Mouse (Mus musculus) kidney, postnatal 0 days (tissue): ENCODE measurements at regions not wholly inside any gene's neighbourhood (a gene's known extent, or its start where the extent isn't known, plus 50 kb on each side); places are given as distances from the start of the nearest gene placed in this dataset.

ENCODE experiments used
- ATAC-seq: fragments of 200-750 bp; cut with Nextera tagmentation; replicated peaks from 2 replicates; pipeline ENCODE4 v1.8.0; 2017; ENCODE audit warnings: low read depth, moderate number of reproducible peaks, moderate TSS enrichment, moderate library complexity; ENCODE audit not compliant: low FRiP score
- DNase-seq: peaks from one replicate; pipeline ENCODE4 v3.0.0-alpha.2; 2016; ENCODE audit warnings: low spot score
- H3K27ac ChIP-seq: fragments of 300-500 bp; sonication (generic); 2 replicates; pipeline ENCODE4 v1.5.1; 2014; ENCODE audit warnings: mild to moderate bottlenecking
- H3K27me3 ChIP-seq: fragments of 300-500 bp; sonication (generic); 2 replicates; pipeline ENCODE4 v1.6.1; 2014; ENCODE audit warnings: low read length, mixed read lengths; ENCODE audit not compliant: insufficient read depth
- H3K36me3 ChIP-seq: fragments of 300-500 bp; sonication (generic); 2 replicates; pipeline ENCODE4 v1.6.1; 2014; ENCODE audit warnings: low read length, mixed read lengths; ENCODE audit not compliant: insufficient read depth
- H3K4me1 ChIP-seq: fragments of 300-500 bp; sonication (generic); replicated peaks from 2 replicates; pipeline ENCODE4 v1.6.1; 2014; ENCODE audit warnings: antibody characterized with exemption, low read length, mixed read lengths; ENCODE audit not compliant: insufficient read depth
- H3K4me2 ChIP-seq: fragments of 300-500 bp; sonication (generic); 2 replicates; pipeline ENCODE4 v1.6.1; 2014; ENCODE audit warnings: mild to moderate bottlenecking, low read length, moderate library complexity, mixed read lengths
- H3K4me3 ChIP-seq: fragments of 300-500 bp; sonication (generic); replicated peaks from 2 replicates; pipeline ENCODE4 v1.5.1; 2014; ENCODE audit warnings: low read depth, low read length
- H3K9ac ChIP-seq: fragments of 300-500 bp; sonication (generic); 2 replicates; pipeline ENCODE4 v1.6.1; 2014; ENCODE audit warnings: low read depth, low read length
- H3K9me3 ChIP-seq: fragments of 300-500 bp; sonication (generic); replicated peaks from 2 replicates; pipeline ENCODE4 v1.6.1; 2016; ENCODE audit warnings: low read length, inconsistent platforms, mixed read lengths
- CTCF ChIP-seq: IDR thresholded peaks from 2 replicates; pipeline ENCODE4 v1.5.1; 2016; ENCODE audit warnings: antibody characterized with exemption, low read depth, mild to moderate bottlenecking, moderate library complexity
- WGBS: fragments of 180-500 bp; shearing (Covaris S2); extraction: QIAGEN DNeasy Blood & Tissue Kit; methylation state at CpG from one replicate; pipeline ENCODE4 v1.1.7; 2014; 5-methylcytosine and 5-hydroxymethylcytosine counted together

- 84% methylated on average over 2 of the region's 2 CpGs for WGBS
- DNase-seq (no peak), ATAC-seq (no peak)
- no peak overlapping the region for H3K4me3 ChIP-seq
- H3K4me1 ChIP-seq, result no peaks in the 10 kb centered on the region
- no peaks in the 10 kb centered on the region for H3K27me3 ChIP-seq
- TF ChIP-seq CTCF, result no peak
- H3K27ac ChIP-seq, result no peak overlapping the region
- no peaks in the 10 kb centered on the region for H3K9me3 ChIP-seq
- no peak overlapping the region for H3K4me2 ChIP-seq
- H3K36me3 ChIP-seq, result no peaks in the 10 kb centered on the region
- no peak overlapping the region for H3K9ac ChIP-seq
Measured at GRCm38 (mm10) chr1:13928679-13929078, 2164.4 kb downstream of the 4930444P10Rik start.

GRCm38 (mm10) chr1:13927964-13928363 is 2165.2 kb downstream of the 4930444P10Rik start:
- Histone ChIP-seq H3K36me3 (no peaks in the 10 kb centered on the region), H3K4me1 (no peaks in the 10 kb centered on the region), H3K27me3 (no peaks in the 10 kb centered on the region), H3K27ac (no peak overlapping the region), H3K9me3 (no peaks in the 10 kb centered on the region), H3K4me3 (no peak overlapping the region), H3K4me2 (no peak overlapping the region), H3K9ac (no peak overlapping the region)
- ATAC-seq, result no peak
- no peak for TF ChIP-seq CTCF
- DNase-seq, result no peak
- WGBS, result 48% methylated on average over 2 of the region's 2 CpGs

DNA sequence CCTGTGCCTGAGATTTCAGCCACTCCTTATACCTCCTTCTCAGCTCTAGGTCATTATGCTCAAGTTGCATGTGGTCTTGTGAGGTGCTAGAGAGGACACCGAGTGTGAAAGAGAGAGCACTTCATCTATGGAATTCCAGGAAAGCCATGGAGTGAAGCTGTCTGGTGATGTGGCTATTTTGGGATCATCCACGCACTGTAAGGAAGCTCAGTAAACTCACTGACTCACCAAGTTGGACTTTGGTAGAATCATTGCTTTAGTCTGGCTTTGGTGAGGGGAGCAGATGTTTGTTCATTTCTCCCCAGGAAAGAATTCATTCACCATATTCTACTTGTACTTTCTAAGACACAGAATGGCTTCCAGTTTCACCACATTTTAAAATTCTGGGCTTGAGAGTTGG is 2167.1 kb downstream of the 4930444P10Rik start:
- Histone ChIP-seq H3K4me1 (no peaks in the 10 kb centered on the region), H3K4me3 (no peak overlapping the region), H3K36me3 (no peaks in the 10 kb centered on the region), H3K4me2 (no peak overlapping the region), H3K27ac (no peak overlapping the region), H3K27me3 (no peaks in the 10 kb centered on the region), H3K9me3 (no peaks in the 10 kb centered on the region), H3K9ac (no peak overlapping the region)
- DNase-seq, result no peak
- TF ChIP-seq CTCF, result no peak
- WGBS, result 73% methylated on average over 2 of the region's 2 CpGs
- no peak for ATAC-seq

DNA sequence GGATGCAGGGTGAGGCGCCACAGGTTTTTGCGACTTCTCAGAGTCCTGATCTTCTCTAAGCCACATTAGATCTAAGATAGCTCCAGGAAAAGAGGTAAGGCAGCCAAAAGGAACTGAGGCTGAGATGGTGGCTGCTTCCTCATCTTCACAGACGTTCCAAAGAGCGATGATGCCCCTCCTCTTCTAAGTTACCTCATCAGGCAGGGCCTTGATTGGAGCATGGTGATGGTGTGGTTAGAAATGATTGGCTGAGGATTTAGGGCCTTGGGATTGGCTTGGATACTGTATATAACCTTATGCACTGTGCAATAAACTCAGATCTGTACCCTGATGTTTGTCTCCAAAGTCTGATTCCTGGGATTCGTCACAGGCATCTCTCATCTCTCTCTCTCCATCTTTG is 2177.9 kb downstream of the 4930444P10Rik start:
- H3K4me3 ChIP-seq, result no peak overlapping the region
- no peaks in the 10 kb centered on the region for H3K36me3 ChIP-seq
- DNase-seq (no peak), ATAC-seq (no peak)
- H3K4me2 ChIP-seq, result no peak overlapping the region
- no peak for TF ChIP-seq CTCF
- H3K4me1 ChIP-seq, result no peaks in the 10 kb centered on the region
- no peaks in the 10 kb centered on the region for H3K9me3 ChIP-seq
- H3K9ac ChIP-seq, result no peak overlapping the region
- H3K27me3 ChIP-seq, result no peaks in the 10 kb centered on the region
- 81% methylated on average over 5 of the region's 5 CpGs for WGBS
- H3K27ac ChIP-seq, result no peak overlapping the region

DNA sequence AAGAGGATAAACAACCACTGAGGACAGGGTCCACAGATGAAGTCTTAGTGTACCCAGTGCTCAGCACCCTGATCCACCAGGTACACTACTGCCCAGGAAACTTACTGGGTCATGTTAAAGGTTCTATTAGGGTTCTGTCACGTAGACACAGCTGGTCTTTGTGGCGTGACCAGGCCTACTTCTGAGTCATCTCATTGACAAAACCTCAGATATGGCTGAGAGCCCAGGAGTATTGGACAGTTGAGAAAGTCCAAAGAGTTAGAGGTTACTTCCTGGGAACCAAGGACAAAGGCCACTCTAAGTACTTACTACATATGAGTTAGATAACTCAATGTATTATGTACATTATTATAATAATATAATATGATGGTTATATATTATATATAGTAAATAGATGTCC is 2214.0 kb downstream of the 4930444P10Rik start:
- ATAC-seq (no peak), DNase-seq (no peak)
- no peaks in the 10 kb centered on the region for H3K27me3 ChIP-seq
- H3K36me3 ChIP-seq, result no peaks in the 10 kb centered on the region
- TF ChIP-seq CTCF, result no peak
- H3K9ac ChIP-seq, result no peak overlapping the region
- 88% methylated on average over 2 of the region's 2 CpGs for WGBS
- no peaks in the 10 kb centered on the region for H3K4me1 ChIP-seq
- no peak overlapping the region for H3K4me3 ChIP-seq
- no peak overlapping the region for H3K27ac ChIP-seq
- H3K9me3 ChIP-seq, result no peaks in the 10 kb centered on the region
- H3K4me2 ChIP-seq, result no peak overlapping the region

- Histone ChIP-seq H3K9me3 (no peaks in the 10 kb centered on the region), H3K9ac (no peak overlapping the region), H3K4me2 (no peak overlapping the region), H3K36me3 (no peaks in the 10 kb centered on the region), H3K4me1 (no peaks in the 10 kb centered on the region), H3K4me3 (no peak overlapping the region), H3K27ac (no peak overlapping the region), H3K27me3 (no peaks in the 10 kb centered on the region)
- TF ChIP-seq CTCF, result no peak
- DNase-seq (no peak), ATAC-seq (no peak)
Measured at GRCm38 (mm10) chr1:13873925-13874324, 2219.2 kb downstream of the 4930444P10Rik start.

DNA sequence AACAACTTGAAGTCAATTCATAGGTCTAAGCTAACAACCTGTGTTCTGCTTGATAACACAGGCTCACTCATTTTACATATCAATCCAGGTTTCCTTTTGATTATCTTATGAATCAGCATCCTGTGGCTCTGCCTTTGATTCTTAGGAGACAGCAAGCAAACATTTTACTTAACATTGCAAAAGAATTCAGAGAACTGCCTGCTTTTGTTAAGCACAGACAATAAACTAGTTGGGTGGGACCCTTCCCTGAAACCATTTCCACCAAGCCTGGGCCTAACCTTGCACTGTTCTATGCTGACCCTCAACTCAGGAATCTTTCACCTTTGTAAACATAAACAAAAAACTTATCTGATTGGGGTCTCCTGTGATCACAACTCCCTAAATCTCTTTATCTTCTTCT is 2220.6 kb downstream of the 4930444P10Rik start:
- DNase-seq (no peak), ATAC-seq (no peak)
- Histone ChIP-seq H3K4me1 (no peaks in the 10 kb centered on the region), H3K4me2 (no peak overlapping the region), H3K27ac (no peak overlapping the region), H3K9ac (no peak overlapping the region), H3K27me3 (no peaks in the 10 kb centered on the region), H3K9me3 (no peaks in the 10 kb centered on the region), H3K4me3 (no peak overlapping the region), H3K36me3 (no peaks in the 10 kb centered on the region)
- TF ChIP-seq CTCF, result no peak
